Mouse (Mus musculus) left cerebral cortex, postnatal 14 days (tissue): ENCODE results near the gene Csrnp3. TPM values are rescaled to one million over a fixed set of nuclear protein-coding genes. Genes with fewer than 3 reads are reported as not detected.
"Not testable (repeated sequence)": the region's sequence is repeated elsewhere in the genome, so short reads cannot be mapped to it uniquely, and the experiment has no call there.

Experiments
- DNase-seq, 2 experiments: peaks; one replicate each; pipeline ENCODE4 v3.0.0; 2021 to 2022; ENCODE audit warnings: low spot score in 2 of 2, mixed read lengths in 1 of 2
- intact Hi-C: fragments of 180-260 bp; cut with DNase I; formaldehyde crosslinking; loops from one replicate; pipeline ENCODE4 v1.15.1; 2025
- long read RNA-seq, 2 experiments: library from polyadenylated mRNA; stranded (forward); transcript quantifications; one replicate each; pipeline ENCODE4 v2.0.0; 2021
- total RNA-seq, 2 experiments: library from RNA; stranded (reverse); gene quantifications; 2 replicates each; pipeline ENCODE4 v1.2.3; 2021

Csrnp3 gene
- total RNA-seq, result 10 to 100 TPM; 89.3 to 90.8 TPM
- long read RNA-seq, experiment 1, full-length matches to known transcripts, result 4 of 16 reads
- long read RNA-seq, experiment 1, partial matches to known transcripts, result 2 of 16 reads
- long read RNA-seq, experiment 1, other reads (novel, unspliced or antisense), result 10 of 16 reads
- long read RNA-seq, experiment 2, full-length matches to known transcripts, result 17 of 23 reads
- long read RNA-seq, experiment 2, partial matches to known transcripts, result 1 of 23 reads
- long read RNA-seq, experiment 2, other reads (novel, unspliced or antisense), result 5 of 23 reads

- DNase-seq, result peak; percentile 81 to 90
- intact Hi-C loops, result no loop called here
Observed at GRCm38 (mm10) chr2:65845551-65845950, at the start of gene Csrnp3. Csrnp3 (plus strand) TSS chr2:65845767.

GRCm38 (mm10) chr2:65801054-65801709 is 44.4 kb upstream of the Csrnp3 start:
- DNase-seq, result no peak
- intact Hi-C loops, result no loop called here

- no peak for DNase-seq
- intact Hi-C loops, result no loop called here
Observed at GRCm38 (mm10) chr2:65806556-65806955, 39.0 kb upstream of the Csrnp3 start.

GRCm38 (mm10) chr2:65811203-65811602 is 34.4 kb upstream of the Csrnp3 start:
- intact Hi-C loops, DNase-seq: not testable (repeated sequence)

DNA sequence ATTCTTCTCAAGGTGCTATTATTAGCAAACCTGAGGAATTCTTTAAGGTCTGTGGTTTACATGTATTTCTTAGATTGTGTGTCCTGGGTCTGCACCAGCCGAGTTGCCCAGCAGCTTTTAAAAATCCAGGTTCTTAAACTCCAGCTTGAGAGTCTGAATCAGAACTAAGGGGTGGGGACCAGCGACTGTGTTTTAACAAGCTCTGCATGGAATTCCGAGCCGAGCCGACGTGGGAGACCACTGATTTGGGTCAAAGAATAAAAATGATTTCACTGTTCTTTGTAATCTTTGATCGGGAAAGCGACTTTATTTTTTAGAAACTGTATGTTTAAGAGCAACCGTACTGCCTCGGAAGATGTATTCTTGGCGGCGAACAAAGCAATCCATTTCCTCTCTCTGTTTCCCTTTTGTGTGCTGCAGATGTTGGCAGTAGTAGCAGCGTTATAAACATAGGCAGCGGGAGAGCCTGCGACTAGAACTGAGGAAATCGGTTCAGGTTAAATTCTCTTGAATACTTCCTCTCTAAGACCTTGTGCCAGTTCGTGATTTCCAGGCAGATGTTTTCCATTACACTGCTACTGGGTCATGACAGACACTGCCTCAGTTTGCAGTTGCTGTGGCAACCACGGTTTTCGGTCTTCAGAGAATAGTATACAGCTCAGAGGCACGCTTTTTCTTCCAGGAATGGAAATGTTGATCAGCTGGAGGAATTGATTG is 27.3 kb upstream of the Csrnp3 start:
- peak; percentile 18 to 23 for DNase-seq
- intact Hi-C loops, result no loop called here

DNA sequence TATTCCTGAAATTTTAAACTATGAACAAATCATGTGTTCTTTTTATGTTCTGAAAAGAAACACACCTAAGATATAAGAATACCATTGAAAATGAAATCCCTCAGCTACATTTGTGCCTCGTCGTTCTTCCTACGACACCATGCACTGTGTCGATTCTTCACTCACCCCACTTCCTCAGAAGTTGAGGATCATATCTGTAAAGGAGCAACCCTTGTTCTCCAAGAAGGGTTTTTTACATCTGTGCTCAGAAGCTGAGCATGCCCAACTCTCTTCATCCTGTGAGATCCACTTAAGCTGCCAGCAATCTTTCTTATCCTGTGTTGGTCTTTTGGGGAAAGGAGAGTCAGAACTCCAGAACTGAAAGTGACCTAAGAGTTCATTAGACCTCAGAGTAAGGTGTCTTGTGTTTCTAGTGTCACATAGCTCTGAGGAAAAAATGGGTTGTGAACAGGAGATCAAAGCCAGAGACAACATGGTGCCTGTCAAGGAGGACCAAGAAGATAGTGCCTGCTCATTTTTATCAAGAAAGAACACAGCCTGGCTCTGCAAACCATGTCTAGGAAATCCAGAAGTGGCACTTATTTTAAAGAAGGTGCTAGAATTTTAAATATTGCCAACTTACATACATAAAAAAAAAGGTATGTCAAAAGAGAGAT is 25.3 kb upstream of the Csrnp3 start:
- intact Hi-C loops, result no loop called here
- no peak for DNase-seq

- no peak for DNase-seq
Observed at GRCm38 (mm10) chr2:65826314-65826713, 19.3 kb upstream of the Csrnp3 start.

GRCm38 (mm10) chr2:65826801-65827200 is 18.8 kb upstream of the Csrnp3 start:
- intact Hi-C loops, result no loop called here
- DNase-seq, result peak in 1 of 2 experiments; percentile 35

More at GRCm38 (mm10) chr2:65826314-65826713, 19.3 kb upstream of the Csrnp3 start:
- intact Hi-C loops, result no loop called here

- intact Hi-C loops, result no loop called here
- DNase-seq, result no peak
Observed at GRCm38 (mm10) chr2:65828699-65829098, 16.9 kb upstream of the Csrnp3 start.

- intact Hi-C loops, result no loop called here
- DNase-seq, result peak; percentile 30 to 32
Observed at GRCm38 (mm10) chr2:65832738-65833395, 12.7 kb upstream of the Csrnp3 start.

DNA sequence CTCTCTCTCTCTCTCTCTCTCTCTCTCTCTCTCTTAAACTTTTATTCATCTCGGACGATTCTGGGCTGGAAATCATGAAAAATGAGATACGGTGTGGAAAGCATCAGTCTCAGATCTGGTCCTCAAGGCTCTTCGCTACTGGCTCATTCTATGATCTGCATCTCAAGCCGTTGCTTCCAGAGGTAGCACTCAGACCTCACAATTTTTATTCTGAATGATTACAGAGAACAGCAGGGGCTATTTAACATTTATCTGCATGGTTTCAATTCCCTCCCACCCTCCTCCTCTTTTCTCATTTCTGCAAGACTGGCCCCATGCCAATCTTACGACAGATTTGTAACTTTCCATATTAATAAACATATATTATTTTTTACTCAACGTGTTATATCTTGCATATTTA is 12.1 kb upstream of the Csrnp3 start:
- no peak for DNase-seq
- intact Hi-C loops, result no loop called here

GRCm38 (mm10) chr2:65841606-65842005 is 4.0 kb upstream of the Csrnp3 start:
- intact Hi-C loops, result no loop called here
- no peak for DNase-seq

DNA sequence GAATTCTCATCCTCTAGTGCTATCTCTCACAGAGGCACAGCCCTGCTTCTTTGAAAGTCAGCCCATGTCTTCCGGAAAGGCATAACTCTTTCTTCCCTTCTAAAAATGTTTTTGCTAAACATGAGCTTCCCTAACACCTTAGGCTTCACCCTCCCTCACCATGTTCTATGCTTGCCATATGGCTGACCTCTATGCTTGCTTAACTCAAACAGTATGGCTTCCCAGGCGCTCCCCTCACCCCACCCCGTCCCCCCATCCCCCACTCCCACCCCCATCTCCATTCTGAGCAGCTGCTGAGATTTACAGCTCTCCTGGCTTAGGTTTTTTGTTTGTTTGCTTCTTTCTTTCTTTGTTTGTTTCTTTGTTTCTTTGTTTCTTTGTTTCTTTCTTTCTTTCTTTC is 3.2 kb upstream of the Csrnp3 start:
- DNase-seq, result no peak
- intact Hi-C loops, result no loop called here

GRCm38 (mm10) chr2:65846000-65846755 is 611 bp downstream of the Csrnp3 start:
- peak; percentile 22 to 27 for DNase-seq
- intact Hi-C loops, result loop anchor here (2.0 kb wide), 1 partner anchor 85 kb away; no protein-coding TSS in a partner anchor

GRCm38 (mm10) chr2:65847463-65848110 is 2.0 kb downstream of the Csrnp3 start:
- intact Hi-C loops, result loop anchor here (2.0 kb wide), 1 partner anchor 83 kb away; no protein-coding TSS in a partner anchor
- peak in 1 of 2 experiments; percentile 52 for DNase-seq

DNA sequence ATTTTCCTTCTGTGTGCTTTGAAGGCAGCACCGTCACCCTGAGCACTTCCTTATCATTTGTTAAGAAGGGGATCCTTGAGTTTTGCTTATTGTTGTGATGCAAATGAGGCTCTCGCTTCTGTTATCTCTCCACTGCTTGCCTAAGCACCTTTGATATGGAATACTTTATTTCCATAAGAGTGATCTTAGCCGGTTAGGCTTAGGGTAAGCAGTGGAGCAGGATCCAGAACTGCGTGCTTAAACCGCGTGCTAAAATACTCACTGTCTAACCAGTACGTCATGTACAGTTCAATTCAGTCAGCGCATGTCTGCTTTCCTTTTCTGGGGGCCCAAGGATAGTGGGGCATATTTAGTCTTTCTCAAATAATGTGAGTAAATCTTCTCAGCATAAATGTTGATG is 3.1 kb downstream of the Csrnp3 start:
- intact Hi-C loops, result no loop called here
- DNase-seq, result no peak

DNA sequence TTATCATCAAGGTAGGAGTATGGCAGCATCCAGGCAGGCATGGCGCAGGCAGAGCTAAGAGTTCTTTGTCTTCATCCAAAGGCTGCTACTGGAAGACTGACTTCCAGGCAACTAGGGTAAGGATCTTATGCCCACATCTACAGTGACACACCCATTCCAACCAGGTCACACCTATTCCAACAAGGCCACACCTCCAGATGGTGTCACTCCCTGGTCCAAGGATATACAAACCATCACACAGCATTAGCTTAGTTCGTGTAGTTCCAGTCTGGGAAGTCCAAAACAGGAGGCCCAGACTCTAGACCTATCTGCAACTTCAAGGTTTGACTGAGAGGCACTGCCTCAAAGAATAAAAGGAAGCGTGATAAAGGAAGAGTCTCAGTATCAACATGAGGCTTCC is 4.7 kb downstream of the Csrnp3 start:
- DNase-seq, intact Hi-C loops: not testable (repeated sequence)

DNA sequence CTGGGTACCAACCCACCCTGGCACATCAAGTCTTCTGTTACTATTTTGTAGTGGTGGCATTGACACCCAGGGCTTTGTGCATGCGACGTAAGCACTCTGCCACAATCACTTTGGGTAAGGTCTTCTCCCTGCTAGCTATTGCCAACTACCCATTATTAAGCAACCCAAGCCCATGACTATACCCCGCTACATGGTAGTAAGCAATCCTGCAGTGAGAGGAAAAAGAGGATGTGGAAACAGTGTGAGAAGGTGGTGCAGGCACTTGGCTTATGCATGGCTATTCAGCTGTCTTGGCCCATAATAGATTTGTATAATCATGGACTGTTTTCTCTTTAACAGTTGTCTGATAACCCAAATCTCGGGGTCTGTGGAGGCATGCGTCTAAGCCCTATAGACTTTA is 11.2 kb downstream of the Csrnp3 start:
- intact Hi-C loops, result no loop called here
- DNase-seq, result no peak
